Mouse (Mus musculus) spleen, adult 2 months (tissue): ENCODE measurements at regions not wholly inside any gene's neighbourhood (a gene's known extent, or its start where the extent isn't known, plus 50 kb on each side); places are given as distances from the start of the nearest gene placed in this dataset.

Experiments
- CTCF ChIP-seq: fragments of 200-500 bp; IDR thresholded peaks from 2 replicates; pipeline ENCODE4 v1.5.1; 2011; ENCODE audit warnings: mild to moderate bottlenecking, inconsistent platforms; ENCODE audit not compliant: insufficient read depth, insufficient read length, insufficient replicate concordance; ENCODE audit errors: extremely low read depth
- POLR2A ChIP-seq: fragments of 200-500 bp; IDR thresholded peaks from 2 replicates; pipeline ENCODE4 v1.6.1; 2011; ENCODE audit warnings: low read depth, low read length, inconsistent platforms

GRCm38 (mm10) chr6:147799861-147800260 lies 247.2 kb upstream of the Far2 start:
- TF ChIP-seq CTCF (no peak), POLR2A (no peak)
